Mouse (Mus musculus) A20 (cell line): ENCODE data around the gene Zbtb45.

ENCODE experiments used
- DNase-seq: peaks from one replicate; pipeline ENCODE4 v3.0.0-alpha.2; 2011; ENCODE audit warnings: low read depth, low spot score

Zbtb45 gene

DNA sequence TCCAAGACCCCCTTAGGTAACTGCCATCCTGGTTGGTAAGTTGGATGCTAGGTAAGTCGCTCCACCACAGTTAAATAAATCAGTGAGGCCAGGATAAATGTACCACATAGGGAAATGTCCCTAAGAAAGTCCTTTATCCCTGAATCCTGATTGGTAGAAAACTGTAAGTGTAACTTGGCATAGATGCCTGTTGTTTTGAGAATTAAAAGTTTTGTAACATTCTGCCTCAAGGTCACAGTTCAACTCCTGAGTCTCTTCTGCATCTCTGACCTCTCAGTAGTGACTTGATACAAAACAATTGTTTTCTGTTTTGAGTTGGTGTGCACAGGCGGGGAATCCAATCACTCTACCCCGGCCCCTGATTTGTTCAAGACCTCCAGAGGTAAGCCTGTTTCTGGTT is 11.0 kb downstream of the Zbtb45 start, which contains the start of gene Trim28:
TSS of gene Trim28 (plus strand) at position 264 of the 400 bp plus-strand sequence.
- DNase-seq, result no peak

DNA sequence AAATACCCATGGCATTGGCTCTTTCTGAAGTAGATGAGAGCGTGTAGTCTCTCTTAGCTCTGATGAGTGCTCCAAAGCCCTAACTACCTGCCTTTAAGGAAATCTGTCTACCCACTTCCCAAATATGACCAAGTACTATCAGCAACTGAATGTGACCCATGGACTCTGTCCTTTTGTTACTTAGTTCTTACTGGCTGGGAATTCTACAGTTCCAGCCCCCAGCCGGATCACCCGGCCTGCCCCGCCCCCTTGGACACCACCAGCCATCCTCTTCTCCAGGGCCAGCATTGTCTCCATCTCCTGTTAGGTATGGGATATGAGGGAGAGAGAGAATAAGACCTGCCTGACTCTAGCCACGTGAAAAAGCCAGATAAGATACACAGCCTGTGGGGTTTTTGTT is 11.8 kb downstream of the Zbtb45 start, which contains the start of gene Slc27a5:
TSS of gene Slc27a5 (minus strand) at position 140 of the 400 bp plus-strand sequence.
- no peak for DNase-seq

DNA sequence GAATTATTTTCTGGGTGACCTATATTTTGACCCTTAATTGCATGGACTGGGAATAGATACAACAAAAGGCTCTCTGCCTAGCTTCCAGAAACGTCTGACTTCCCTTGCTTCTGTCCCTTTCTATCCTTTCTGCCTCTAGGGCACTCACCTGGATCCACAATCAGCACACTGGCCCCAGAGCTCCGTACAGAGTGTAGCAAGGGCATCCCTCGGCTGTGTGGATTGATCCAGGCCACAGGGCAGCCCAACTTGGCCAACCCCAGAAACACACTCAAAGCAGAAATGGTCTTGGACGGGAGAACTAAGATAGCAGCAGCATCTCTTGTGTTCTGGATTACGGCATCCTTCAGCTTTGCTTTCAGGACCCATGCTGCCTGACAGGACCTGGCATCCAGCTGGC is 12.6 kb downstream of the Zbtb45 start:
- no peak for DNase-seq

DNA sequence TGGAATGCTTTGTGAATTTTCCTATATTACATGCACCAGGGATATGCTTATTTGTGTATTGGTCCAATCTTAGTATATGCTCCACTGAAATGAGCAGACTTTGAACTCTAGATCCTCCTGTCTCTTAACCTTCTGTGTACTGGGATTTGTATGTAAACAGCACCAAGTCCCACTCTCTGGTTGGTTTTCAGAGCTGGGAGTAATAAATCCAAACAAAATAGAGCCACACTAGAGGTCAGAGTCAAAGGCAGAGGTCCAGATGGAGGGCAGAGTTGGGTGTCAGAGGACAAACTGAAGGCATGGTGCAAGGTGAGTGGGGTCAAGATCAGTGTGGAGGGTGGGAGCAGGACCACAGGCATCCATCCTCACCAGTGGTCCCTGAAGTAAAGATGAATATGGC is 14.0 kb downstream of the Zbtb45 start:
- DNase-seq, result no peak

DNA sequence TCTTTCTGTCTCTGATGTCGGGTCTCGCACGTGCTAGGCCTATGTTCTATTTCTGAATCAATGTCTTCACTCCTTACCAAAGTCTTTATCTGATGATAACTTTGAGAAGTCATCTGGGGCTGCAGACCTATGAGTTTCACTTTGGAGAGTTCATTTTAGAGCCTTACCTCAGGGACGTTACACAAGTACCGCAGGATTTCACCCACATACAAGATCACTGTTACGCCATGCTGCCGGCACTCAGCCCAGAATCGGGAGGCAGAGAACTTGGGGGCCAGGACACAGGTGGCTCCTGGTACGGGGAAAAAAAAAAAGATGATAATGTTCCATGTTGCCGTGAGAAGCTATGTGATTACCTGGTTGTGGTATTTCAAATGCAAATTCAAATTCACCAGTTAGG is 16.7 kb downstream of the Zbtb45 start:
- no peak for DNase-seq

DNA sequence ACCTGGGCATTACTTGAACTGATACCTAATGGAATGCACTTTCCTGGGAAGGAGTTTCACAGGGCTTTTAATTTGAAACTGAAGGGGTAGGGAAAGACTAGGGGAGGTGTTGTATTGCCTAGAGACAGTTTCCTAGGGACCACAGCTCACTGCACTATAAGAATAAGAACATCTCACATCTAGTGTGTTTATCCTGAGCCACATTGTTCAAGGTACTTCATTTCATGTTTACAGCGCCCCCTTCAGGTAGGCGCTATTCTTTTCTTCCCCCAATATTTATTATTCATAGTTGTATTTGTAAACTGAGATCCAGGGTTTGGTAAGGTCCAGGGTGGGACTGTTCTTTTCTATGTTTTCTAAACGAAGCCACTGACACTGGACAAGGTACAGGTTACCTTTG is 17.6 kb downstream of the Zbtb45 start:
- peak; percentile 63 for DNase-seq

DNA sequence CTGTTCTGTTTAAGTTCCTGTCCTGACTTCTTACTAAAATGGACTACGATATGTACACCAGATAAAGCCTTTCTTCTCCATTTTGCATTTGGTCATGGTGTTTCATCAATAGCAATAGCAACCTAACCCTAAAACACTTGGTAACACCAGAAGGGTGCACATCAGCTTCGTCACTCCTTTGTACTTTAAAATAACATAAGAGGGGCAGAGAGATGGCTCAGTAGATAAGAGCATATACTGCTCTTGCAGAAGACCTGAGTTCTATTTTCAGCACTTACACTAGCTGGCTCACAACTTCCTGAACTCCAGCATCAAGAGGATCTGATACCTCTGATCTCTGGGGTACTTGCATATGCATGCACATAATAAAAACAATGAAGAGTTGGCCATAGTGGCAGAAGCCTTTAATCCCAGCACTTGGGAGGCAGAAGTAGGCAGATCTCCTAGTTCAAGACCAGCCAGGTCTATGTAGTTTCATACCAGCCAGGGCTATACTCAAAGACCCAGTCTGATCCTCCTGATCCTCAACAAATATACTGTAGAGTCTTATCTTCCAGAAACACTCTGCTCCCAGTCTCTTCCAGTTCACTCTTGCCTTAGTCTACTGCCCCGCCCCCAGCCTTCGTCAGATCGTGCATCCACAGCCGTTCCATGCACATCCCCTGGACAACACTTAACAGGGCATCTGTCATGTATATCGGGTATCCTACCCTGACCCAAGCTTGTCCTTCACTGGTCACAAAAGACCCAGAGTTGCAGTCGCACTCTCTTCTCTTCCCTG is 22.2 kb downstream of the Zbtb45 start:
- no peak for DNase-seq

DNA sequence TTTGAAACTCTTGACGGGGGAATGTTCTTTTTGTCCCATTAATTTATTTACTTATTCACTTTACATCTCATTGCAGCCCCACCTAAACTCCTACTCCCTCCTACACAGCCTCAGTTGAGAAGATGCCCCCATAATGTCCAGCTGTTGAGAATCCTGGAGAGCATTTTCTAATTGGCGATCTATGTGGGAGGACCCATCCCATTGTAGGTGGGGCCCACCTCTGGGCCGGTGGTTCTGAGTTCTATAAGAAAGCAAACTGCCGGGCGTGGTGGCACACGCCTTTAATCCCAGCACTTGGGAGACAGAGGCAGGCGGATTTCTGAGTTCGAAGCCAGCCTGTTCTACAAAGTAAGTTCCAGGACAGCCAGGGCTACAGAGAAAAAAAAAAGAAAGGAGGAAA is 22.9 kb downstream of the Zbtb45 start:
- no peak for DNase-seq

DNA sequence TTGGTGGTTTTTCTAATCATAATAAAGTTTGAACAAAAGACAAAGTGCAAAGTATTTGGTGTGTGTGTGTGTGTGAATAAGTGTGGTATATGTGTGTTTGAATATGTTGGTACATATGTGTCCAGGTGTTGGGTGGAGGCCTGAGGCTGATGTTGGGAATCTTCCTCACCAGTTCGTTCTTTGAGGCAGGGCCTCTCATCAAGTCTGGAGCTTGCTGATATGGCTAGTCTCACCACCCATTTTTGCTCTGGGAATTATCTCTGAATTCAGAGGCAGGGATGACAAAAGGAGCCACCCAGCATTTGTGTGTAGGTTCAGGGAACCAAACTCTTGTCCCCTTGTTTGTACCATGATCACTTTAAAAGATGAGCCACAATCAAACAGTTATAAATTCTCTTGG is 24.1 kb downstream of the Zbtb45 start:
- no peak for DNase-seq

DNA sequence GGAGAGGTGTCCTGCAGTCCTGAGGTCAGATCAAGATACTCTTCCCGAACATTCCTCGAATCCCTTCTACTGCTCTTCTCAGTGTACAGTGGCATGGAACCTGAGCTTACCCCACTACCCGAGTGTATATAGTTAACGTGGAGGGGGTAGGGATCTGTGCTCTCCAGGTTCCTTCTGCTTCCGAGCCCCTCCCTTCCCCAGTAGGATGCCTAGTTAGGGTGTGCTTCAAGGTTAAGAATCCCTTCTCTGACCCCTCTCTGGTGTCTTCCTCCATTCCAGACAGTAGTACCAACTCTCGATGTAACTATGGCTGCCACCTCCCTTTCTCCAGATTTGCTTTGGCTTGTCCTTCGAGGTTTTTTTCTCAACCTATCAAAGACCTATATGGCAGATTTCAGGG is 29.5 kb downstream of the Zbtb45 start:
- no peak for DNase-seq

DNA sequence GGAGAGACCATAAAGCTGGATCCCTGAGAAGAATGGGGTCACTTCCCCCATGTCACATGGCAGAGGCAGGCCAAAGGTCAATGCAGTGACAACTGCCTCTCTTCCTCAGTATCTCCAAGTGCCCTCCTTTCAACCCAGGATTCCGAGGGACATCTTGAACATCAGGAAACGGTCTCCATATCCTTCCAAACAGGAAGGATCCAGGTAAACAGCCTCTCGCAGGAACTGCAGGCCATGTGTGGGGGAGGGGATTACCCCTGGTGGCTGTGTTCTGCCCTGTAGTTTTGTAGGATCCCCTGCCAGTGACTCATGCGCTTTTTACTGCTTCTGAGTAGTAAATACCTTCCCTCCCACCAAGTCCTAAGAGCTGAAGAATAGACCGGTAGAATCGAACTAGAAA is 30.1 kb downstream of the Zbtb45 start:
- no peak for DNase-seq

DNA sequence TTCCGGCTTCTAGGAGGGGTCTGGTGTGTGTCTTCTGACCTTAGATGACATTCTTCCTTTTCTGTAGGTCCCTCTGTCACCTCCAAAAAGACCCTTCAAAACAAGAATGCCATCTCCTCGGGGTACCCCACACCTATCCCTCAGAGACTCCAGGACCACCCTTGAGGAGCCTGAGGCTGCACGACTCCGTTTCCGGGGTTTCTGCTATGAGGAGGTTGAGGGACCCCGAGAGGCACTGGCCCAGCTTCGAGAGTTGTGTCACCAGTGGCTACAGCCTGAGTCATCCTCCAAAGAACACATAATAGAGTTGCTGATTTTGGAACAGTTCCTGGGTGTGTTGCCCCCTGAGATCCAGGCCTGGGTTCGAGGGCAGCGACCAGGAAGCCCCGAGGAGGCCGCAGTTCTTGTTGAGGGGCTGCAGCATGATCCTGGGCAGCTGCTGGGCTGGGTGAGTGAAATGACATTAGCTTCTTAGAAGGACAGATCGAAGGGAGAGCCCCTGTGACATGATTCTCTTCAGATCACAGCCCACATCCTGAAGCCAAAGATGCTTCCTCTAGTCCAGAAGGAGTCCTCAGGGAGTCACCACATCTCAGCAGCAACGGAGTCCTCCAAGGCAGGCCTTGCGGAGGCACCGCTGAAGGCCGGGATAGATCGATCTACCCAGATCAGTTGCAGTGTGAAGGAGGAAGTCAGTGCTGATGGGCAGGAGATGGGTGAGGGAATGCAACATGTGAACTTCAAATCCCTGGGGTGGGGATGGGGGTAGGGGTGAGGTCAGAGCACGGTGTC is 30.7 kb downstream of the Zbtb45 start:
- no peak for DNase-seq

DNA sequence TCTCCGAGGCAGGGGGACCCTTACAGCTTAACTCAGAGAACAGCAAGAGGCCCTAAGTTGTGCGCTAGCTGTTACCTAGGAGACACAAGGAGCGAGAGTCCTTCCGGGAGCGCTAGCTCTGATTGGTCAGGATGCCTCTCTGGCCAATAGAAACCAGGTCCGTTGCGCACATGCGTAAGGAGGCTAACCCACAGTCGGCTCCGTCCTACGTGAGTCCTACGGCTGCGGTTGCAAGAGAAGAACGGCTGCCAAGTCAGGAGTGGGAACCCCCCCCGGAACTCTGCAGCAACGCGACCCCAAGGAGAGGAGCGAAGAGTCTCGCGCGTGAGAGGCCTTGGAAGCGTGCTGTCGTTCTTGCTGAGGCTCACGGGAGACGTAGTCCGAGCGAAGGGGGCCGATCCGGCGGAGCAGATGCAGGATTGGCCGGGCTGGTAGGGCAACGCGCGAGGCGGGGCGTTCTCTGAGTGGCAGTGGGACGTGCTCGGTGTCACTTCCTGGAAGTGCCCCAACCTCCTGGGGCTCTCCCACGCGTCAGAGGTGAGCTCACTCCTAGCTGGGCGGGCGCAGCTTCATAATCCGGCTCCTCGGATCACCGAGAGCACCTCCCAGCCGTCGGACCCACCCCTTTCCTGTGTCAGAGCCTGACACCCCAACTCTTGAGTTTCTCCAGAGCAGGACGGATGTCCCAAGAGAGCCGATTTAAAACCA is 32.0 kb downstream of the Zbtb45 start, which contains the start of gene Zfp446:
TSS of gene Zfp446 (plus strand) at position 167 of the 708 bp plus-strand sequence.
- peak; percentile 99 for DNase-seq

DNA sequence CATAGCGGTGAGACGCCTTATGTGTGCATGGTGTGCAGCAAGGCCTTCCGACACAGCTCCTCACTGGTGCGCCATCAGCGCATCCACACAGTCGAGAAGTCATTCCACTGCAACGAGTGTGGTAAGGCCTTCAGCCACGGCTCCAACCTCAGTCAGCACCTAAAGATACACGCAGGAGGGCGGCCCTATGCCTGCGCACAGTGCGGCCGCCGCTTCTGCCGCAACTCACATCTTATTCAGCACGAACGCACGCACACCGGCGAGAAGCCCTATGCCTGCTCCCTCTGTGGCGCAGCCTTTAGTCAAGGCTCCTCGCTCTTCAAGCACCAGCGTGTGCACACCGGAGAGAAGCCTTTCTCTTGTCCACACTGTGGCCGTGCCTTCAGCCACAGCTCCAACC is 38.9 kb downstream of the Zbtb45 start:
- DNase-seq, result no peak

DNA sequence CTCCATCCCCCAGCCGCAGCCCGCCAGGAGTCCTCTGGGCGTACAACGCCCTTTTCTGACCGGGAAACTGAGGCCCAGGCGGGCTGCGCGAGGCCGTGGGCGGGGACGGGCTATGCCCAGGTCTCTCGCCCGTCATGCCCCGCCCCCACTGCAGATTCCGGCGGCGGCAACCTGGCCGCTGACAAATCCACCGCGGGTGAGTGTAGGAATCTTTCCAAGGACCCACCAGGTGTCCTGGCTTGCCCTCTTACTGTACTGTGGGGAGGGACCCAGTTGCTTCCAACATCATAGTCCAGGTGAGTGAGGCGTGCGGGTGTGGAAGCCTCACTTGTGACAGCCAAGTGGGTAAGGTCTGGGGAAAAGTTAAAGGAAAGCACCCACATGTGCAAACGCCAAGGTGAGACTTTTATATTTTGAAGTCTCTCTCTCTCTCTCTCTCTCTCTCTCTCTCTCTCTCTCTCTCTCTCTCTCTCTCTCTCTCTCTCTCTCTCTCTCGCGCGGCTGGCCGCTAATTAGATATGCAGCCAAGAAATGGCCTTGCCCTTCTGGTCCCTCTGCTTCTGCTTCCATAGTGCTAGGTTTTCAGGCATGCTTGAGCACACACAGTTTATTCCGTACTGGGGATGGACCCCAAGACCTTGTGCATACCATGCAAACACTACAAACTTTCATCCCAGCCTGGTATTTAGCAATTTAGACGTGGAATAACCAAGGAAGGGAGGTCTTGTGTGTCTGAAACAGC is 43.6 kb downstream of the Zbtb45 start:
- peak; percentile 77 for DNase-seq

DNA sequence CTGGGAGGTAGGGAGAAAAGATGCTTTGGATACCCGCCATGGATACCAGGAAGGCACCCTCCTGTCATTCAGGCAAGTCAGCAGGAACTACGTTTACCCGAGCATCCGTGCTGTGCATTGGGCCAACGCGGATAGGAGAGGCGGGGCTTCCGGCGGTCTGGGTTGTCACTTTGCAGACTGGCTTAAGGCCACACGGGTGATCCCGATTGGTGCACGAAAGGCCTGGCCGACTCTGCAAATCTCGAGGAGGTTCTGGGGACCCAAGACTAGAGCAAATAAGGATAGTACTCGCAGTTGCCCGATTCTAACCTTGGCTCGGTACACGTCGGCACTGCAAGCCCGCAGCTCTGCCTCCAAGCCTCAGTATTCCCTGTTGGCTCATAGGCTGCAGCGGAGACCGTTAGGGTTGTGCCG is 44.1 kb downstream of the Zbtb45 start, which contains the start of gene Zfp324:
TSS of gene Zfp324 (plus strand) at position 161 of the 414 bp plus-strand sequence.
- DNase-seq, result peak; percentile 92

DNA sequence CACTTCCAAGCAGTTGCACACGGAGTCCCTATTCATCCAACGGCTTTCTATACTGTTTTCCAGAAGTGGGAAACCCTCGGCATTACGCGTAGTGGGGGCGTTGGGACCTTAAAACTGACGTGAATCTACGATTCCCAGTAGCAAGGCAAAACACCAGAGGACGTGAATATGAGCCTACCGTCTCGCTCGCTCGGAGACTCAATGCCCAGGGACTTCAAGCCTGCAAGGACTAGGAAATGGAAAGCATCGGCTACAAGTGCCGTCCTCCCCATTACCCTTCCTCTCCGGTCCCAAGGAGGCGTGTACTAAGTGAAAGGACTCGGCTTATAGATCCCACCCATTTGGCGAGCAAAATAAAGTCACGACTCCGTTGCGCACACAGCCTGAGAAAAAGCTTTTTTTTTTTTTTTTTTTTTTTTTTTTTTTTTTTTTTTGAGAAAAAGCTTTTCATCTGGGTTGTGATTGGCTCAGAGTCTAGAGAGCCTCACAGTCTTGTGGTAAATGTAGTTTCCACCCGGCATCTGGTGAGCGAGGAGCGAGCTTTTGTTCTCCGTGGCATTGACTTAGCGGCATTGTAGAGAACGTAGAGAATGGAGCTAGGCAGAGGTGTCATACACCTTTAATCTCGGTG is 48.2 kb downstream of the Zbtb45 start:
- DNase-seq, result peak; percentile 67

DNA sequence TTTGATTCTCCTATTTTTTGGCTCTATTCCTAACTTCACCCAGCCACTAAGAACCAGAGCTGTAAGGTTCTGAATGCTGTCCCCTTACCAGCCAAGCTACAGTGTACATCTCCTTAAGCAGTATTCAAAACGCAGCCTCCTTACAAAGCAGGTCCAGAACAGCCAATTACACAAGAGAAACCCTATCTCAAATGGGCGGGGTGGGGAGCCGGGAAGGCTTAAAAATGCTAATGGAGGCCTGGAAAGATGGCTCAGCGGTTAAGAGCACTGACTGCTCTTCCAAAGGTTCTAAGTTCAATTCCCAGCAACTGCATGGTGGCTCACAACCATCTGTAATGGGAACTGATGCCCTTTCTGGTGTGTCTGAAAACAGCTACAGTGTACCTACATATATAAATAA is 50.1 kb downstream of the Zbtb45 start:
- no peak for DNase-seq

DNA sequence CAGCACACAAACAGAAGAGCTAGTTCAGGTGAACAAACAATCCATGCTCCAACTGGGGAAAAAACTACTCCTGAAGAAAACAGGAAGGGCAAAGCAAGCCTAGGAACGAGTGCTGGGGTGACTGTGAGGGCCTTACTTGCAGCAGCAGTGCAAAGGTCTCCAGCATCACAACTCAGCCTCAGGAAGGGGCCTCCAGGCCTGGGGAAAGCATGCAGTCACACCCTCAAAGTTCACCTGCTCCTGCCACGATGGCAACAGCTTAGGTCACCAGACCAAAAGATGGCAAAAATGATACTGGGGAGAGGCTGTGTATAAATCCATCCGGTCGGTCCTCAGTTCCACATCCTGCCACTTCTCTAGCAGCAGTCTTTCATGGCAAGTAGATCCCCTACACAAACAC is 50.9 kb downstream of the Zbtb45 start:
- no peak for DNase-seq

DNA sequence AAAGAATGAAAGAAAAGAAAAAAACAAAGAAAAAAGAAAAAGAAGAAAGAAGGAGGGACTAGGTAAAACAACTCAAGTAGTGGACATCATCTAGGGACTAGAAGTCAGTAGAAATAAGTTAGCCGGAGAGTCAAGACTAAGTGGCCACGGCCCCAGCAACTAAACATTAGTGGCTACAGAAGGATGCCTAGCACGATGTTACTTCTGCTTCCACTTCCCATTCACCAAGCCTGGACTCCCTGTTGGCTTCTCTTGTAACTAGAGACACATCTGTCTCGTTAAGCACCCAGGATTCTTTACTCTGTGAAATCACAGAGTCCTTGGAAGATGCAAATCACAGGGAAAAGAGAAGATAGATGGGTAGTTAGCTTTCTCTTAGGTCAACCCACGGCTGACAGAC is 52.3 kb downstream of the Zbtb45 start:
- DNase-seq, result no peak

DNA sequence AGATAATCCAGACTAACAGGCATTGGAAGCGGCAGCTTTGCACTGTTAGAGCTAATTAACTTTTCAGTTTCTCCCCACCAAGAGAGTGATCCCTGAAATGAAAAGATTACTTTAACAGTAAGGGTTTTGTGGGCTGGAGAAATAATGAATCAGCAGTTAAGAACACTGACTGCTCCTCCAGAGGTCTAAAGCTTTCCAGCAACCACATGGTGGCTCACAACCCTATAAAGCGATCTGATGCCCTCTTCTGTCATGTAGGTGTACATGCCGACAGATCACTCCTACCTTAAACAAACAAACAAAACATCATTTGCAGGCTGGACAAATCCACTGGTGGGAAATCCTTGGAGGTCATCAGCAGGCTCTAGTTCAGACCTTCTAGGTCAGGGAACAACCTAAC is 54.9 kb downstream of the Zbtb45 start:
- DNase-seq, result peak; percentile 42
